Mouse (Mus musculus): ENCODE results near the gene Skap1. TPM values are rescaled to one million over a fixed set of nuclear protein-coding genes. Genes with fewer than 3 reads are reported as not detected.

Skap1 gene
- polyA plus RNA-seq, 1 experiment from 2014 or later = 0.87 TPM

GRCm38 (mm10) chr11:96553091-96553490 is 88.7 kb downstream of the Skap1 start:
- no peaks in the 10 kb centered on the region for H3K4me1 ChIP-seq (replicated peaks; ENCODE audit: control insufficient read depth, insufficient read depth, low read length)
- H3K9me3 ChIP-seq (ENCODE audit: control insufficient read depth, low read length) = no peaks in the 10 kb centered on the region
- peak overlapping the region; percentile 5; the same call in 1 of the 2 replicates for H3K4me3 ChIP-seq (ENCODE audit: low read depth, low read length)
- no peaks in the 10 kb centered on the region for H3K27me3 ChIP-seq (replicated peaks; ENCODE audit: control insufficient read depth, insufficient read depth, low read length)
- H3K36me3 ChIP-seq (ENCODE audit: control insufficient read depth, insufficient read depth, low read length) = no peaks in the 10 kb centered on the region
- H3K9ac ChIP-seq (ENCODE audit: low read length) = no peak overlapping the region
- H3K4me2 ChIP-seq (ENCODE audit: low read length) = peak overlapping the region; percentile 42
- no peak for DNase-seq (ENCODE audit: low spot score)
- 7% methylated on average over 15 of the region's 15 CpGs for WGBS
- no peak overlapping the region for H3K27ac ChIP-seq (ENCODE audit: low read depth)
- ATAC-seq (replicated peaks; ENCODE audit: low FRiP score, low TSS enrichment, low read depth) = peak; percentile 47; the same call in 1 of the 2 replicates

GRCm38 (mm10) chr11:96560229-96560628 is 95.8 kb downstream of the Skap1 start:
- no peak for DNase-seq (ENCODE audit: low spot score)
- Histone ChIP-seq H3K9ac (ENCODE audit: low read length) (no peak overlapping the region), H3K4me2 (ENCODE audit: low read length) (no peak overlapping the region), H3K27ac (ENCODE audit: low read depth) (no peak overlapping the region), H3K9me3 (ENCODE audit: control insufficient read depth, low read length) (0 out of 2 replicates have a peak, but pooled peaks cover 3% of the 10 kb centered on the region), H3K36me3 (ENCODE audit: control insufficient read depth, insufficient read depth, low read length) (no peaks in the 10 kb centered on the region), H3K4me1 (replicated peaks; ENCODE audit: control insufficient read depth, insufficient read depth, low read length) (no peaks in the 10 kb centered on the region), H3K4me3 (ENCODE audit: low read depth, low read length) (no peak overlapping the region), H3K27me3 (replicated peaks; ENCODE audit: control insufficient read depth, insufficient read depth, low read length) (no peaks in the 10 kb centered on the region)
- 53% methylated on average over 5 of the region's 5 CpGs for WGBS
- no peak for ATAC-seq (replicated peaks; ENCODE audit: low FRiP score, low TSS enrichment, low read depth)

- DNase-seq (ENCODE audit: low spot score) (no peak), ATAC-seq (replicated peaks; ENCODE audit: low FRiP score, low TSS enrichment, low read depth) (no peak)
- H3K27me3 ChIP-seq (replicated peaks; ENCODE audit: control insufficient read depth, insufficient read depth, low read length) = no peaks in the 10 kb centered on the region
- H3K27ac ChIP-seq (ENCODE audit: low read depth) = no peak overlapping the region
- H3K9me3 ChIP-seq (ENCODE audit: control insufficient read depth, low read length) = 0 out of 2 replicates have a peak, but pooled peaks cover 3% of the 10 kb centered on the region
- H3K4me3 ChIP-seq (ENCODE audit: low read depth, low read length) = no peak overlapping the region
- no peak overlapping the region for H3K4me2 ChIP-seq (ENCODE audit: low read length)
- no peaks in the 10 kb centered on the region for H3K36me3 ChIP-seq (ENCODE audit: control insufficient read depth, insufficient read depth, low read length)
- no peaks in the 10 kb centered on the region for H3K4me1 ChIP-seq (replicated peaks; ENCODE audit: control insufficient read depth, insufficient read depth, low read length)
- no peak overlapping the region for H3K9ac ChIP-seq (ENCODE audit: low read length)
- 60% methylated on average over 1 of the region's 1 CpGs for WGBS
Measured at GRCm38 (mm10) chr11:96564088-96564487, 99.7 kb downstream of the Skap1 start.

GRCm38 (mm10) chr11:96572515-96572914 is 108.1 kb downstream of the Skap1 start:
- Histone ChIP-seq H3K9me3 (ENCODE audit: control insufficient read depth, low read length) (no peaks in the 10 kb centered on the region), H3K9ac (ENCODE audit: low read length) (no peak overlapping the region), H3K4me3 (ENCODE audit: low read depth, low read length) (no peak overlapping the region), H3K27me3 (replicated peaks; ENCODE audit: control insufficient read depth, insufficient read depth, low read length) (no peaks in the 10 kb centered on the region), H3K4me1 (replicated peaks; ENCODE audit: control insufficient read depth, insufficient read depth, low read length) (peaks cover 7% of the 10 kb centered on the region; the same call in 1 of the 2 replicates), H3K4me2 (ENCODE audit: low read length) (no peak overlapping the region), H3K27ac (ENCODE audit: low read depth) (no peak overlapping the region), H3K36me3 (ENCODE audit: control insufficient read depth, insufficient read depth, low read length) (no peaks in the 10 kb centered on the region)
- ATAC-seq (replicated peaks; ENCODE audit: low FRiP score, low TSS enrichment, low read depth) = no peak
- 40% methylated on average over 3 of the region's 3 CpGs for WGBS
- no peak for DNase-seq (ENCODE audit: low spot score)

GRCm38 (mm10) chr11:96576491-96577427 is 112.4 kb downstream of the Skap1 start:
- no peak for ATAC-seq (replicated peaks; ENCODE audit: low FRiP score, low TSS enrichment, low read depth)
- DNase-seq (ENCODE audit: low spot score) = no peak
- no peak overlapping the region for H3K27ac ChIP-seq (ENCODE audit: low read depth)
- H3K9me3 ChIP-seq (ENCODE audit: control insufficient read depth, low read length) = no peaks in the 10 kb centered on the region
- H3K4me2 ChIP-seq (ENCODE audit: low read length) = peak overlapping the region; percentile 5; the same call in 1 of the 2 replicates
- no peaks in the 10 kb centered on the region for H3K27me3 ChIP-seq (replicated peaks; ENCODE audit: control insufficient read depth, insufficient read depth, low read length)
- peaks cover 36% of the 10 kb centered on the region for H3K4me1 ChIP-seq (replicated peaks; ENCODE audit: control insufficient read depth, insufficient read depth, low read length)
- no peaks in the 10 kb centered on the region for H3K36me3 ChIP-seq (ENCODE audit: control insufficient read depth, insufficient read depth, low read length)
- H3K9ac ChIP-seq (ENCODE audit: low read length) = no peak overlapping the region
- H3K4me3 ChIP-seq (ENCODE audit: low read depth, low read length) = no peak overlapping the region
- WGBS = 37% methylated on average over 14 of the region's 14 CpGs

- Histone ChIP-seq H3K27me3 (replicated peaks; ENCODE audit: control insufficient read depth, insufficient read depth, low read length) (no peaks in the 10 kb centered on the region), H3K4me3 (ENCODE audit: low read depth, low read length) (0 out of 2 replicates have a peak overlapping the region, but pooled peaks have one; percentile 2), H3K27ac (ENCODE audit: low read depth) (peak overlapping the region; percentile 67; the same call in 1 of the 2 replicates), H3K4me2 (ENCODE audit: low read length) (peak overlapping the region; percentile 41), H3K9me3 (ENCODE audit: control insufficient read depth, low read length) (no peaks in the 10 kb centered on the region), H3K9ac (ENCODE audit: low read length) (0 out of 2 replicates have a peak overlapping the region, but pooled peaks have one; percentile 11), H3K36me3 (ENCODE audit: control insufficient read depth, insufficient read depth, low read length) (no peaks in the 10 kb centered on the region), H3K4me1 (replicated peaks; ENCODE audit: control insufficient read depth, insufficient read depth, low read length) (peaks cover 36% of the 10 kb centered on the region)
- peak; percentile 79 for ATAC-seq (replicated peaks; ENCODE audit: low FRiP score, low TSS enrichment, low read depth)
- 2% methylated on average over 25 of the region's 25 CpGs for WGBS
- peak; percentile 65 for DNase-seq (ENCODE audit: low spot score)
Measured at GRCm38 (mm10) chr11:96578551-96579283, 114.3 kb downstream of the Skap1 start.

- Histone ChIP-seq H3K9me3 (ENCODE audit: control insufficient read depth, low read length) (no peaks in the 10 kb centered on the region), H3K27ac (ENCODE audit: low read depth) (no peak overlapping the region), H3K36me3 (ENCODE audit: control insufficient read depth, insufficient read depth, low read length) (no peaks in the 10 kb centered on the region), H3K4me3 (ENCODE audit: low read depth, low read length) (no peak overlapping the region), H3K27me3 (replicated peaks; ENCODE audit: control insufficient read depth, insufficient read depth, low read length) (no peaks in the 10 kb centered on the region), H3K4me2 (ENCODE audit: low read length) (no peak overlapping the region), H3K9ac (ENCODE audit: low read length) (no peak overlapping the region), H3K4me1 (replicated peaks; ENCODE audit: control insufficient read depth, insufficient read depth, low read length) (peaks cover 33% of the 10 kb centered on the region)
- WGBS = 44% methylated on average over 10 of the region's 10 CpGs
- DNase-seq (ENCODE audit: low spot score) (peak; percentile 43), ATAC-seq (replicated peaks; ENCODE audit: low FRiP score, low TSS enrichment, low read depth) (no peak)
Measured at GRCm38 (mm10) chr11:96581604-96582384, 117.4 kb downstream of the Skap1 start.

- Histone ChIP-seq H3K4me1 (replicated peaks; ENCODE audit: control insufficient read depth, insufficient read depth, low read length) (peaks cover 28% of the 10 kb centered on the region), H3K4me3 (ENCODE audit: low read depth, low read length) (no peak overlapping the region), H3K9me3 (ENCODE audit: control insufficient read depth, low read length) (no peaks in the 10 kb centered on the region), H3K4me2 (ENCODE audit: low read length) (no peak overlapping the region), H3K9ac (ENCODE audit: low read length) (no peak overlapping the region), H3K36me3 (ENCODE audit: control insufficient read depth, insufficient read depth, low read length) (no peaks in the 10 kb centered on the region), H3K27ac (ENCODE audit: low read depth) (no peak overlapping the region), H3K27me3 (replicated peaks; ENCODE audit: control insufficient read depth, insufficient read depth, low read length) (no peaks in the 10 kb centered on the region)
- DNase-seq (ENCODE audit: low spot score) (no peak), ATAC-seq (replicated peaks; ENCODE audit: low FRiP score, low TSS enrichment, low read depth) (no peak)
- 26% methylated on average over 10 of the region's 10 CpGs for WGBS
Measured at GRCm38 (mm10) chr11:96582595-96582994, 118.2 kb downstream of the Skap1 start.
